Mouse (Mus musculus): ENCODE measurements at regions not wholly inside any gene's neighbourhood (a gene's known extent, or its start where the extent isn't known, plus 50 kb on each side); places are given as distances from the start of the nearest gene placed in this dataset.

DNA sequence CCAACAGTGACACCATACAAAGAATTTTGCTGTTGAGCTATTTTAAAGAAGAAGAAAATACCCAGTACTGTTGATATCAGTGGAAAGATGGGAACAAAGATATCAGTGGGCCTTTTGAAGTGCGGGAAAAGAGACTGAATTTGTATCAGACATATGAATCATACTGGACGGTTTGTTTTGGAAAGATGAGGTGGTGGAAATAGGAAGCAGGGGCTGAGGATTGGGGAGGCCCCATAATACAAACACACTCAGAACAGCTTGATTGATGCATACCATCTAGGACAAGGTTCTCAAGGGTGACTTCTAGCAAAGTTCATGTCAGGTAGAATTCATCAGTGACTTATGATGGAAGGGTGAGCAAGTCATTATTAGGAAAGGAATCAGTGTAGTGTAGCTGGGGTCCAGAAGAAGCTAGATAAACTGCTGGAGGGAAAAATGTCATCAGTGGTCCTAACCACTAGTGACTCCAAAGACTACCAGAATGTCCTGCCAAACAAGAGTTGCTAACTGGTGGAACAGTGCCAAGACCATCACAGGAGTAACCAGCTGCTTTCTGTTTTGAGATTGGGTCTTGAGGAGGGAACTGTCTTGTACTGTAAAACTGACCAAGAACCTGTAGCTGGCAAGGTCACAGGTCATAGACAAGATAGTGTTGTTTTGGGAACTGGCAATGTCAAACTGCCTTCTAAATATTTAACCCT, 176.0 kb upstream of the Zc3h12c start:
- Histone ChIP-seq H3K4me2 (ENCODE audit: low read length) (no peak overlapping the region), H3K4me1 (ENCODE audit: control insufficient read depth, insufficient read depth, low read length) (no peaks in the 10 kb centered on the region), H3K27ac (replicated peaks; ENCODE audit: low read depth, low read length) (no peak overlapping the region), H3K36me3 (ENCODE audit: control insufficient read depth, insufficient read depth, low read length) (no peaks in the 10 kb centered on the region), H3K9ac (replicated peaks; ENCODE audit: low read length) (no peak overlapping the region), H3K27me3 (ENCODE audit: control insufficient read depth, insufficient read depth, low read length) (no peaks in the 10 kb centered on the region), H3K9me3 (ENCODE audit: control insufficient read depth, low read length) (no peaks in the 10 kb centered on the region), H3K4me3 (replicated peaks; ENCODE audit: low read depth, low read length) (no peak overlapping the region)
- ATAC-seq (ENCODE audit: low FRiP score, low TSS enrichment) (no peak), DNase-seq (no peak)
- 87% methylated on average over 2 of the region's 2 CpGs for WGBS

GRCm38 (mm10) chr9:52341029-52341428, 172.7 kb upstream of the Zc3h12c start:
- Histone ChIP-seq H3K27me3 (ENCODE audit: control insufficient read depth, insufficient read depth, low read length) (no peaks in the 10 kb centered on the region), H3K4me1 (ENCODE audit: control insufficient read depth, insufficient read depth, low read length) (no peaks in the 10 kb centered on the region), H3K4me3 (replicated peaks; ENCODE audit: low read depth, low read length) (no peak overlapping the region), H3K9me3 (ENCODE audit: control insufficient read depth, low read length) (no peaks in the 10 kb centered on the region), H3K27ac (replicated peaks; ENCODE audit: low read depth, low read length) (no peak overlapping the region), H3K4me2 (ENCODE audit: low read length) (no peak overlapping the region), H3K36me3 (ENCODE audit: control insufficient read depth, insufficient read depth, low read length) (no peaks in the 10 kb centered on the region), H3K9ac (replicated peaks; ENCODE audit: low read length) (no peak overlapping the region)
- no peak for DNase-seq
- WGBS, result 88% methylated on average over 2 of the region's 2 CpGs
- no peak for ATAC-seq (ENCODE audit: low FRiP score, low TSS enrichment)

DNA sequence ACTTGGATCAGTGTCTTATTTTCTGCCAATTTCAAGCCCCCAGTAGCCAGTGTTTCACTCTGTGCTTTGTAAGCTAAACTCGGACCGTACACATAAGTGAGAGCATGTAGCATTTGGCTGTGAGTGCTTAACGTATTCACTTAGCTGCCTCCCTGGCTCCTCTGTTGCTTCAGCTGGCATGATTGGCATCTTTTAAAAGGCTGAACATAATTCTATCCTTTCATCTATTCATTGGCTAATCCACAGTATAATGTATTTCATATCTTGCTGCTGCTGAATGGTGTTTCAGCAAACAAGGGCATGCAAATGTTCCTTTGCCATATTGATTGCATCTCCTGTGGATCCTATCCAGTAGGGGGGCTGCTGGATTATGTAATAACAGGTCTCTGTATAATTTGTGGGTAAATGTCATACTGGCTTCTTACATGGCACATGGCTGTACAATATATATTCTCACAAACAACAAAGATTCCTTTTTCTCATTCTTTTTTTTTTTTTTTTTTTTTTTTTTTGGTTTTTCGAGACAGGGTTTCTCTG, 169.5 kb upstream of the Zc3h12c start:
- Histone ChIP-seq H3K36me3 (ENCODE audit: control insufficient read depth, insufficient read depth, low read length) (no peaks in the 10 kb centered on the region), H3K9me3 (ENCODE audit: control insufficient read depth, low read length) (no peaks in the 10 kb centered on the region), H3K9ac (replicated peaks; ENCODE audit: low read length) (no peak overlapping the region), H3K4me1 (ENCODE audit: control insufficient read depth, insufficient read depth, low read length) (no peaks in the 10 kb centered on the region), H3K4me2 (ENCODE audit: low read length) (no peak overlapping the region), H3K27ac (replicated peaks; ENCODE audit: low read depth, low read length) (no peak overlapping the region), H3K4me3 (replicated peaks; ENCODE audit: low read depth, low read length) (no peak overlapping the region), H3K27me3 (ENCODE audit: control insufficient read depth, insufficient read depth, low read length) (no peaks in the 10 kb centered on the region)
- DNase-seq (peak; percentile 45), ATAC-seq (ENCODE audit: low FRiP score, low TSS enrichment) (no peak; the same call in 1 of the 2 replicates)
- 36% methylated on average over 4 of the region's 4 CpGs for WGBS

- H3K27me3 ChIP-seq (ENCODE audit: control insufficient read depth, insufficient read depth, low read length), result no peaks in the 10 kb centered on the region
- H3K9ac ChIP-seq (replicated peaks; ENCODE audit: low read length), result no peak overlapping the region
- DNase-seq (no peak), ATAC-seq (ENCODE audit: low FRiP score, low TSS enrichment) (no peak)
- H3K27ac ChIP-seq (replicated peaks; ENCODE audit: low read depth, low read length), result no peak overlapping the region
- no peaks in the 10 kb centered on the region for H3K36me3 ChIP-seq (ENCODE audit: control insufficient read depth, insufficient read depth, low read length)
- 94% methylated on average over 3 of the region's 3 CpGs for WGBS
- H3K4me2 ChIP-seq (ENCODE audit: low read length), result no peak overlapping the region
- H3K9me3 ChIP-seq (ENCODE audit: control insufficient read depth, low read length), result no peaks in the 10 kb centered on the region
- no peaks in the 10 kb centered on the region for H3K4me1 ChIP-seq (ENCODE audit: control insufficient read depth, insufficient read depth, low read length)
- H3K4me3 ChIP-seq (replicated peaks; ENCODE audit: low read depth, low read length), result no peak overlapping the region
These were observed 166.4 kb upstream of the Zc3h12c start for GRCm38 (mm10) chr9:52334767-52335166.

DNA sequence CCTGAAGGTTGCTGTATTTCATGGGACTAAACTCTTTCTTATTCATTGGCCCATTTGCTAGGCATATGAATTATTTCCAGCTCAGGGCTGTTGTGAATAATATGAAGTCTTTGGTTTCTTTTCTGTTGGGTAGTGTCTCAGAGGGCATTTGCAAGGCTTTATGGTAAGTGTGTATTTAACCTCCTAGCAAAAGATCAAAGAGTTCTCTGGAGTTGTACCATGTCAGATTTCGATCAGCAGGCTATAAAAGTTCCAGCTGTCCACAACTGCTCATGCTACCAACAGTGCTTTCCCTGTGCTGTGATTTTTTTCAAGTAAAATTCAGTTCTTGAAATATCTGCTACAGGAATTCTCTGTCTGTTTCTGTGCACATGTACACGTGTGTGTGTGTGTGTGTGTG, 165.5 kb upstream of the Zc3h12c start:
- H3K4me1 ChIP-seq (ENCODE audit: control insufficient read depth, insufficient read depth, low read length), result no peaks in the 10 kb centered on the region
- no peak for ATAC-seq (ENCODE audit: low FRiP score, low TSS enrichment)

GRCm38 (mm10) chr9:52331748-52332147, 163.4 kb upstream of the Zc3h12c start:
- no peaks in the 10 kb centered on the region for H3K9me3 ChIP-seq (ENCODE audit: control insufficient read depth, low read length)
- ATAC-seq (ENCODE audit: low FRiP score, low TSS enrichment), result no peak
- H3K9ac ChIP-seq (replicated peaks; ENCODE audit: low read length), result no peak overlapping the region
- H3K4me1 ChIP-seq (ENCODE audit: control insufficient read depth, insufficient read depth, low read length), result no peaks in the 10 kb centered on the region
- no peak overlapping the region for H3K27ac ChIP-seq (replicated peaks; ENCODE audit: low read depth, low read length)
- no peaks in the 10 kb centered on the region for H3K27me3 ChIP-seq (ENCODE audit: control insufficient read depth, insufficient read depth, low read length)
- 70% methylated on average over 1 of the region's 1 CpGs for WGBS
- H3K4me3 ChIP-seq (replicated peaks; ENCODE audit: low read depth, low read length), result no peak overlapping the region
- no peak overlapping the region for H3K4me2 ChIP-seq (ENCODE audit: low read length)
- no peaks in the 10 kb centered on the region for H3K36me3 ChIP-seq (ENCODE audit: control insufficient read depth, insufficient read depth, low read length)
- no peak for DNase-seq

More for the DNA sequence above, 165.5 kb upstream of the Zc3h12c start:
- no peaks in the 10 kb centered on the region for H3K36me3 ChIP-seq (ENCODE audit: control insufficient read depth, insufficient read depth, low read length)
- H3K27ac ChIP-seq (replicated peaks; ENCODE audit: low read depth, low read length), result no peak overlapping the region
- H3K4me3 ChIP-seq (replicated peaks; ENCODE audit: low read depth, low read length), result no peak overlapping the region
- no peaks in the 10 kb centered on the region for H3K9me3 ChIP-seq (ENCODE audit: control insufficient read depth, low read length)
- no peak overlapping the region for H3K9ac ChIP-seq (replicated peaks; ENCODE audit: low read length)
- 62% methylated on average over 2 of the region's 2 CpGs for WGBS
- no peak for DNase-seq
- H3K4me2 ChIP-seq (ENCODE audit: low read length), result no peak overlapping the region
- no peaks in the 10 kb centered on the region for H3K27me3 ChIP-seq (ENCODE audit: control insufficient read depth, insufficient read depth, low read length)

- Histone ChIP-seq H3K4me1 (ENCODE audit: control insufficient read depth, insufficient read depth, low read length) (no peaks in the 10 kb centered on the region), H3K9me3 (ENCODE audit: control insufficient read depth, low read length) (no peaks in the 10 kb centered on the region), H3K27ac (replicated peaks; ENCODE audit: low read depth, low read length) (no peak overlapping the region), H3K4me3 (replicated peaks; ENCODE audit: low read depth, low read length) (no peak overlapping the region), H3K4me2 (ENCODE audit: low read length) (no peak overlapping the region), H3K36me3 (ENCODE audit: control insufficient read depth, insufficient read depth, low read length) (no peaks in the 10 kb centered on the region), H3K9ac (replicated peaks; ENCODE audit: low read length) (no peak overlapping the region), H3K27me3 (ENCODE audit: control insufficient read depth, insufficient read depth, low read length) (no peaks in the 10 kb centered on the region)
- 82% methylated on average over 3 of the region's 3 CpGs for WGBS
- DNase-seq (no peak), ATAC-seq (ENCODE audit: low FRiP score, low TSS enrichment) (no peak)
These were observed 162.3 kb upstream of the Zc3h12c start for GRCm38 (mm10) chr9:52330652-52331051.

DNA sequence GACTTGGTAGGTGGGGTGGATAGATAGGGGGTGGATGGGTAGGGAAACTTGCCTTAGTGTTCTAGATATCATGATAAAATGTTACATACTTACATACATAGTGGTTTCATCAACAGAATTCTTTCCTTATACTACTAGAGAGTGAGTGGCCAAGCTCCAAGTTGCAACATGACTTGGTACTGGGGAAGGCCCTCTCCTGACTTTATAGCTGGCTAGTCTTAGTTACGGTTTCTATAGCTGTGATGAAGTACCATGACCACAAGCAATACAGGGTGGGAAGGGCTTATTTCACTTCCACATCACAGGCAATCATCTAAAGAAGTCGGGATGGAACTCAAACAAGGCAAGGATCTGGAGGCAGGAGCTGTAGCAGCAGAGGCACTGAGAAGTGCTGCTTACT, 156.0 kb upstream of the Zc3h12c start:
- H3K9ac ChIP-seq (replicated peaks; ENCODE audit: low read length), result no peak overlapping the region
- WGBS, result 97% methylated on average over 2 of the region's 2 CpGs

DNA sequence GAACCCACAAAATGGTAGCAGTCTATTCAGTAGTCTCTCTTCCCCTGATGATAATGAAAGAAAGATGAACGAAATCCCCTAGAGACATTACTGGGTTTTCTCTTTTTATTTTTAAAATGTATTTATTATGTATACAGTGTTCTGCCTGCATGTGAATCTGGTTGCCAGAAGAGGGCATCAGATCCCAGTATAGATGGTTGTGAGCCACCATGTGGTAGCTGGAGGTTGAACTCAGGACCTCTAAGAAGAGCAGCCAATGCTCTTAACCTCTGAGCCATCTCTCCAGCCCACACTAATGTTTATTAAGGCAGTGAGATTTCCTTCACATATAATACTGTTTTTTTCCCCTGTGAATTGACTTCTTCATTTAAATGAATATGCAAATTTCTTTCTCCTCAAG, 155.4 kb upstream of the Zc3h12c start:
- Histone ChIP-seq H3K27ac (replicated peaks; ENCODE audit: low read depth, low read length) (no peak overlapping the region), H3K27me3 (ENCODE audit: control insufficient read depth, insufficient read depth, low read length) (no peaks in the 10 kb centered on the region), H3K9ac (replicated peaks; ENCODE audit: low read length) (no peak overlapping the region), H3K36me3 (ENCODE audit: control insufficient read depth, insufficient read depth, low read length) (no peaks in the 10 kb centered on the region), H3K4me1 (ENCODE audit: control insufficient read depth, insufficient read depth, low read length) (no peaks in the 10 kb centered on the region), H3K4me3 (replicated peaks; ENCODE audit: low read depth, low read length) (no peak overlapping the region), H3K9me3 (ENCODE audit: control insufficient read depth, low read length) (no peaks in the 10 kb centered on the region), H3K4me2 (ENCODE audit: low read length) (no peak overlapping the region)
- WGBS, result 93% methylated on average over 1 of the region's 1 CpGs
- DNase-seq, result no peak
- ATAC-seq (ENCODE audit: low FRiP score, low TSS enrichment), result no peak

More for the DNA sequence above, 156.0 kb upstream of the Zc3h12c start:
- Histone ChIP-seq H3K36me3 (ENCODE audit: control insufficient read depth, insufficient read depth, low read length) (no peaks in the 10 kb centered on the region), H3K27ac (replicated peaks; ENCODE audit: low read depth, low read length) (no peak overlapping the region), H3K27me3 (ENCODE audit: control insufficient read depth, insufficient read depth, low read length) (no peaks in the 10 kb centered on the region), H3K4me3 (replicated peaks; ENCODE audit: low read depth, low read length) (no peak overlapping the region), H3K4me1 (ENCODE audit: control insufficient read depth, insufficient read depth, low read length) (no peaks in the 10 kb centered on the region), H3K9me3 (ENCODE audit: control insufficient read depth, low read length) (no peaks in the 10 kb centered on the region), H3K4me2 (ENCODE audit: low read length) (no peak overlapping the region)
- no peak for ATAC-seq (ENCODE audit: low FRiP score, low TSS enrichment)
- no peak for DNase-seq

Measured in midbrain, embryonic 14.5 days (tissue).